Mouse (Mus musculus) spleen, adult 2 months (tissue): ENCODE results near the gene Spib.

Source experiments
- CTCF ChIP-seq: fragments of 200-500 bp; IDR thresholded peaks from 2 replicates; pipeline ENCODE4 v1.5.1; 2011; ENCODE audit warnings: mild to moderate bottlenecking, inconsistent platforms; ENCODE audit not compliant: insufficient read depth, insufficient read length, insufficient replicate concordance; ENCODE audit errors: extremely low read depth
- POLR2A ChIP-seq: fragments of 200-500 bp; IDR thresholded peaks from 2 replicates; pipeline ENCODE4 v1.6.1; 2011; ENCODE audit warnings: low read depth, low read length, inconsistent platforms

- TF ChIP-seq POLR2A, result no peak
- no peak for TF ChIP-seq CTCF
Observed at GRCm38 (mm10) chr7:44494681-44495080, 37.2 kb downstream of the Spib start.
